Mouse (Mus musculus) intestine, embryonic 16.5 days (tissue): ENCODE data around the gene Cyb561. TPM values are rescaled to one million over a fixed set of nuclear protein-coding genes. Genes with fewer than 3 reads are reported as not detected.

Experiments
- ATAC-seq: fragments of 200-750 bp; cut with Nextera tagmentation; 2 replicates; pipeline ENCODE4 v1.8.0; 2017; ENCODE audit warnings: moderate TSS enrichment, moderate library complexity
- H3K27ac ChIP-seq: fragments of 300-500 bp; sonication (generic); 2 replicates; pipeline ENCODE4 v1.5.1; 2014; ENCODE audit warnings: mild to moderate bottlenecking, low read length
- H3K27me3 ChIP-seq: fragments of 300-500 bp; sonication (generic); replicated peaks from 2 replicates; pipeline ENCODE4 v1.6.1; 2014; ENCODE audit warnings: low read length, control low read depth, mixed read lengths; ENCODE audit not compliant: control insufficient read depth, insufficient read depth
- H3K36me3 ChIP-seq: fragments of 300-500 bp; sonication (generic); 2 replicates; pipeline ENCODE4 v1.6.1; 2014; ENCODE audit warnings: low read length, control low read depth; ENCODE audit not compliant: control insufficient read depth, insufficient read depth
- H3K4me1 ChIP-seq: fragments of 300-500 bp; sonication (generic); 2 replicates; pipeline ENCODE4 v1.6.1; 2014; ENCODE audit warnings: low read length, control low read depth, mixed read lengths; ENCODE audit not compliant: control insufficient read depth, insufficient read depth
- H3K4me2 ChIP-seq: fragments of 300-500 bp; sonication (generic); 2 replicates; pipeline ENCODE4 v1.6.1; 2014; ENCODE audit warnings: low read depth, low read length, control low read depth
- H3K4me3 ChIP-seq: fragments of 300-500 bp; sonication (generic); 2 replicates; pipeline ENCODE4 v1.5.1; 2014; ENCODE audit warnings: mild to moderate bottlenecking, low read length
- H3K9ac ChIP-seq: fragments of 300-500 bp; sonication (generic); 2 replicates; pipeline ENCODE4 v1.6.1; 2014; ENCODE audit warnings: low read depth, low read length
- H3K9me3 ChIP-seq: fragments of 300-500 bp; sonication (generic); 2 replicates; pipeline ENCODE4 v1.6.1; 2016; ENCODE audit warnings: low read length, control low read depth; ENCODE audit not compliant: control insufficient read depth
- WGBS: fragments of 180-500 bp; shearing (Covaris S2); extraction: QIAGEN DNeasy Blood & Tissue Kit; methylation state at CpG from one replicate; pipeline ENCODE4 v1.1.7; 2014; 5-methylcytosine and 5-hydroxymethylcytosine counted together
- polyA plus RNA-seq: library from polyadenylated mRNA; unstranded; fragments of >200 nt; fragmentation: Nextera tagmentation; extraction: Ambion mirVana; gene quantifications from 2 replicates; pipeline ENCODE4 v1.2.1, GENCODE M21; 2015

Cyb561 gene
- 43.9 and 46.5 TPM in 2 replicates for polyA plus RNA-seq

DNA sequence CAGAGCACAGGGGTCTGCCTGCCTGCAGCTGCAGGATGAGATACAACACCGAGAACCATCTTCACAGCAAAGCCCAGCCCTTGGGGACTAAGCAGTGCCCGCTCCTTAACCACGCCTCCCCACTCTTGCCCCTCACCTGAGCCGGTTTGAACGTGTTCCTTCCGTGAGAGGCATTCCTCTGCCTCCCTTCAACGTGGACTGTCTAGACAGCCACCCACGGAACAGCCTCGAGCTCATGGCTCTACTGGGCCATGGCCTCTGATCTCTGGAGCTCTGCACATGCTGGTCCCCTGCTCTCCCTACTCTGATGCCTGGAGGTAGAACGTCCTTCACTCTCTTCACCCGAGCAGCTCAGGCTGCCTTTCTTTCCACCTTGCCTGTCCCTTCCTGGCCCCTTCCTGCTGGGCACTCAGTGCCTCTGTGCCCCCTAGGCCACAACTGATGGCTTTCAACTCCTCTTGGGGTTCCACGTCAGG lies at the start of gene Cyb561:
Gene Cyb561 (minus strand): TSS at position 426 of the 476 bp plus-strand sequence.
- no peak within 1 kb of the TSS for H3K27ac ChIP-seq
- H3K27me3 ChIP-seq, result no peaks in the 10 kb centered on the region
- no peaks in the 10 kb centered on the region for H3K4me1 ChIP-seq
- 73% methylated on average over 12 of the region's 12 CpGs for WGBS
- ATAC-seq, result no peak
- no peaks in the 10 kb centered on the region for H3K36me3 ChIP-seq
- H3K9ac ChIP-seq, result no peak within 1 kb of the TSS
- no peak within 1 kb of the TSS for H3K4me2 ChIP-seq
- no peaks in the 10 kb centered on the region for H3K9me3 ChIP-seq
- no peak within 1 kb of the TSS for H3K4me3 ChIP-seq

DNA sequence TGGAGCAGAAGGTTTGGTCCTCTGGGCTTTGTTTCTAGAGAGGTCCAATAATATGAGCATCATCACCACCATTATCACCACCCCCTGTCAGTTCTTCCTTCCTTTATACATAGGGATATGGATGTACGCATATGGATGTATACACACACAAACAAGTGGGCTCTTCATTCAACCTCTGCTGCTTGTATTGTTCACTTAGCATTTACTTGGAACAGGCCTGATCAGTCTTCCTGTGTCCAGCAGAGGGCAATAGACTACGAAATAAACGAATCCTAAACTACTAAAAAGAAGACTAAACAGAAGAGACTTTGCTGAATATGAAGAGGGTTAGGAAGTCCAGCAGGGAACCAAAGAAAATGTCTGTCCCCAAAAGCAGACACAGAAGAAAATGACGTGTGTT lies 48.6 kb upstream of the Cyb561 start:
- Histone ChIP-seq H3K27ac (no peak overlapping the region), H3K4me2 (no peak overlapping the region), H3K27me3 (no peaks in the 10 kb centered on the region), H3K9me3 (no peaks in the 10 kb centered on the region), H3K4me1 (peaks cover 22% of the 10 kb centered on the region), H3K9ac (no peak overlapping the region), H3K36me3 (no peaks in the 10 kb centered on the region), H3K4me3 (no peak overlapping the region)
- ATAC-seq, result no peak
- WGBS, result 45% methylated on average over 4 of the region's 4 CpGs

DNA sequence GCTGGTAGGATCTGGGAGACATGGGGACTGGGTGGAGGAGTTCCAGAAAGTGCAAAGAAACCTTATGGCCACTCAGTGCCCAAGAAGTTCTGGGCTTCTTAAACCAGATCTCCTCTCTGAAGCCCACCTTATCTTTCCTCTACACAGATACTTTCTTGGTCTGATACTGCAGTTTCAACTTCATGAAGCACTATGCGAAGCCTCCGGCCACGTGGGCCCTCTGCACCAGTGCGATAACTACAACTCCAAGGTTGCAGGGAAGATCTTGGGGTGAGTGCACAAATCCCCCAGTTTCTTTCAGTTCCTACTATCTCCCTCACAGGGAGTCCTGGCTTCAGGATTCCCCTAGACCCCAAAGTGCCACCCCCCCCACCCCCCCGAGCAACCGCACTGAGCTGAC lies 46.9 kb upstream of the Cyb561 start:
- H3K27me3 ChIP-seq, result no peaks in the 10 kb centered on the region
- H3K36me3 ChIP-seq, result no peaks in the 10 kb centered on the region
- peaks cover 9% of the 10 kb centered on the region for H3K4me1 ChIP-seq
- no peak overlapping the region for H3K4me3 ChIP-seq
- no peak overlapping the region for H3K9ac ChIP-seq
- 97% methylated on average over 6 of the region's 6 CpGs for WGBS
- no peak overlapping the region for H3K27ac ChIP-seq
- no peak for ATAC-seq
- H3K9me3 ChIP-seq, result no peaks in the 10 kb centered on the region
- H3K4me2 ChIP-seq, result no peak overlapping the region

DNA sequence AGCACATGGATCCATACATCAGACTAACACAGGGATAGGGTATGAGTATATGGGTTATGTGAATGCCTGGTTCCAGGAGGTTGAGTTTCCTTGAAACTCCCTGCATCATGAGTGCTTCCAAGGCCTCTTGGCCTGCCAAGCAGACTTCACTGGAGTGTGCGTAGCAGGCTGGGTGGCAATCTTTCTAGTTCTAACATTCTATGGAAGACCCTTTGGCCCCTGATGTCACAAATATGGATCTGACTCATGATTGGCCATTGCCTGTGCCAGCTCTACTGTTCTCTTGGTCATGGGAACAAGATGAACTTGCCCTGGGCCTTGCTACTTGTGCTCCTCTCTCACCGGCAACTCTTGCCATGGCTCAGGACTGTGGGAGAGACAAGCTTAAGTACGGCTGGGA lies 41.2 kb upstream of the Cyb561 start, which contains the start of gene Ace3:
Gene Ace3 (plus strand): TSS at position 301 of the 400 bp plus-strand sequence.
- Histone ChIP-seq H3K9ac (no peak within 1 kb of the TSS), H3K36me3 (no peaks in the 10 kb centered on the region), H3K4me1 (no peaks in the 10 kb centered on the region; the same call in 1 of the 2 replicates), H3K4me3 (no peak within 1 kb of the TSS), H3K9me3 (no peaks in the 10 kb centered on the region), H3K4me2 (no peak within 1 kb of the TSS), H3K27me3 (no peaks in the 10 kb centered on the region), H3K27ac (no peak within 1 kb of the TSS)
- 90% methylated on average over 3 of the region's 3 CpGs for WGBS
- no peak for ATAC-seq

DNA sequence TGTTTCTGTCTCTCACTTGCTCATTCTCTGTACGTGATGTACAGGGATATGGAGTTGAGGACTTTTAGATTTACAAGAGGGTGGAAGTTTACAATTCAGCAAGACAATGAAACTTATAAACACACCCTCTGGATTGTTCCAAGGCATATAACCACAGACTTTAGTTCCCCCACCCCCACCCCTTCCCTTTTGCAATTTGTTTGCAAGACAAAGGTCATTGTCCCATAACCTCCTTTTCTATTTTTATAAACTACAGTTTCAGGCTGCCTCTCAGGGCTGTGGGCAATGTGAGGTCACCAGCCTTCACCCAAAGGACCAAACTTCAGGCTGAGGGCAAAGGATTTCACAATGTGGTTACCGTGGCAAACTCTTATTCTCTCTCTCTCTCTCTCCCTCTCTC lies 37.1 kb upstream of the Cyb561 start:
- Histone ChIP-seq H3K36me3 (no peaks in the 10 kb centered on the region), H3K27ac (no peak overlapping the region), H3K27me3 (no peaks in the 10 kb centered on the region), H3K4me3 (no peak overlapping the region), H3K9ac (no peak overlapping the region), H3K4me2 (no peak overlapping the region), H3K4me1 (no peaks in the 10 kb centered on the region; the same call in 1 of the 2 replicates), H3K9me3 (no peaks in the 10 kb centered on the region)
- no peak for ATAC-seq
- WGBS, result 53% methylated on average over 2 of the region's 2 CpGs

DNA sequence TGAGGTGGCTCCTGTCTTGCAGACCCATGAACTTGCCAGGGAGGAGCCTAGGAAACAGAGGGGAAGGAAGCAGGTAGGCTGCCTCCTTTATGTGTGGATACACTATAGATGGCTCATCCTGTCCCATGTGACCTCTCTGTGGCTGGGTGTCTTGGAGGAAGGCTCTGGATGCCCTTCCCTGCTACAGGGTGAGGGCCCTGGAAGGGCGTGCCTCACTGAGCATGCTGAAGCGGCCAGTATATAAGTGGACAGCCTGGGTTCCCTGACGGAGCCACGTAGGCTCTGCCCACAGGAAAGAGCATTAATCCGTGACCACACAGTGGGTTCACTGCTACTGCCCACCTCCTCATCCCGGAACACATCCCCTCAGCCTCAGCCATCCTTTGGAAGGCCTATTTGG lies 36.3 kb upstream of the Cyb561 start:
- ATAC-seq, result no peak
- H3K27ac ChIP-seq, result no peak overlapping the region
- no peak overlapping the region for H3K4me2 ChIP-seq
- H3K4me1 ChIP-seq, result no peaks in the 10 kb centered on the region; the same call in 1 of the 2 replicates
- no peak overlapping the region for H3K9ac ChIP-seq
- H3K9me3 ChIP-seq, result no peaks in the 10 kb centered on the region
- 71% methylated on average over 6 of the region's 6 CpGs for WGBS
- H3K4me3 ChIP-seq, result no peak overlapping the region
- H3K27me3 ChIP-seq, result no peaks in the 10 kb centered on the region
- no peaks in the 10 kb centered on the region for H3K36me3 ChIP-seq

DNA sequence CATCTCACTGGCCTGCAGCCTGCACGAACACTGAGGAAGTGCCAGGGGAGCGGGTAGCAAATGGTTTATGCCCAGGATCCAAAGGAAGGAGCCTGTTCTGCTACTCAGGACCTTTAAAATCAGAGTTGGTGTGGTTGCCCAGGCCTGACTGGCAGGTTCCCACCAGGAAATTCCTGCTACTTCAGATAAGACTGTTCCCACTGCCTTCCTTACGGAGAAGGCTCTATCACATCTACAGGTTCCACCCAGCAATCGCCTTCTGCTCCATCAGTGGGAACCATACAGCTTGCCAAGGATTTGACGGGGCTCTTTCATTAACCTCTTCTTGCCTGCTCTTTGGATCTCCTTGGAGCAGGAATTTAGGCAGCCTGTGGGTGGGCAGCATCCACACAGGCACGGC lies 34.3 kb upstream of the Cyb561 start:
- no peak overlapping the region for H3K4me3 ChIP-seq
- 71% methylated on average over 6 of the region's 6 CpGs for WGBS
- ATAC-seq, result no peak
- H3K36me3 ChIP-seq, result no peaks in the 10 kb centered on the region
- H3K27me3 ChIP-seq, result no peaks in the 10 kb centered on the region
- H3K9me3 ChIP-seq, result no peaks in the 10 kb centered on the region
- H3K4me1 ChIP-seq, result no peaks in the 10 kb centered on the region; the same call in 1 of the 2 replicates
- H3K9ac ChIP-seq, result no peak overlapping the region
- H3K4me2 ChIP-seq, result no peak overlapping the region
- no peak overlapping the region for H3K27ac ChIP-seq

DNA sequence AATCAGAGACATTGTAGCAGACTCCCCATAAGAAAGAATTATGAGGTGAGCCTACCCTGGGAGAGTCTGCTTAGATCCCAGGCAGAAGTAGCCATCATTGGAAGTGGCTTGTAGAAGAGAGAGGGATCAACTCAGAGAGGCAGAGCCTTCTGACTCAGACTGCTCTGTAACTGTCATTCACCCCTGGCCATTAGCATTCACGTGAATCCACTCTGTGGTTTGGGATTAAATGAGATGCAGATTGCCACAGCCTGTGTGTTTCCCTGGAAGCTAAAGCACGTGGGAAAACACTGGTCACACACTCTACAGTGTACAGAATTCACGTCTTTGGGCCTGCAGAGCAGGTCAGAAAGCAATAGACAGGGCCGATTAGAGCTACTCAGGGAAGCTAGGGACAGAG lies 31.3 kb upstream of the Cyb561 start:
- Histone ChIP-seq H3K4me2 (no peak overlapping the region), H3K36me3 (no peaks in the 10 kb centered on the region), H3K4me1 (no peaks in the 10 kb centered on the region; the same call in 1 of the 2 replicates), H3K9ac (no peak overlapping the region), H3K9me3 (no peaks in the 10 kb centered on the region), H3K27ac (no peak overlapping the region), H3K4me3 (no peak overlapping the region), H3K27me3 (no peaks in the 10 kb centered on the region)
- 73% methylated on average over 4 of the region's 4 CpGs for WGBS
- ATAC-seq, result no peak

DNA sequence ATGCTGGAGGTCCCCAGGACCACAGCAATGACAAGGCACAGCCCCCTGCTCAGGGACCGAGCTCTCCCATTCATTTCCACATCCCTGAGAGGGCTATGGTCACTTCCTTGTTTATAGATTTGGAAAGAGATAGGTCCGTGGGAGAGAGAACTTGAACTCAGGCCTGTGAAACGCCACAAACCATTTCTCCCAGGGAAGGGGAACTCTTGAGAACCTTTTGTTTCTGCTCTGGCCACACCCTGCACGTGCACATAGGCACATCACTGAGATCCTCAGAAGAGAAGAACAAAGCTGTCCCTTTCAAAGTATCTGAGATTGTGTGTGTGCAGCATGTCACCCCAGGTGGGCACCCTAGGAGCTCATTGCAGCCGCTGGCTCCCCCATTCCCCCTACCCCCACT lies 25.5 kb upstream of the Cyb561 start:
- Histone ChIP-seq H3K9ac (no peak overlapping the region), H3K27me3 (no peaks in the 10 kb centered on the region), H3K4me1 (no peaks in the 10 kb centered on the region)

DNA sequence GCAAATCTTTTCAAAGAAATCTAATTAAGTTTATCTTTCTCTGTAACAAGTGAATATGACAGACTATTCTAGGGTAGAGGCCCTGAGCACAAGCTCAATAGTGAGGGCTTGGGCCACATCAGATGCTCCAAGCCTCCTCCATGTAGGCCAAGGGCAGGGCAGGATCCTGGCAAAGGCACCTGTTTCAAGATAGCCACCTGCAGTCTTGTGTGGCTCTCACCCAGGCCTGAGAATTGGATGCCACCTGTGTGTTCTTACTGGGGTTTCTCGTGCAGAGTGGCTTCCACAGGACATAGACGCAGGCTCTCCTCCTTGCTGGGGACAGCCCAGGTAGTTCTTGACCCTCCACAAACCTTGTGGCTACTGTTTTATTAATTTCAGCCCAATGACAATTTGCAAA lies 25.1 kb upstream of the Cyb561 start:
- no peak for ATAC-seq
- H3K36me3 ChIP-seq, result no peaks in the 10 kb centered on the region
- WGBS, result 77% methylated on average over 2 of the region's 2 CpGs
- H3K27ac ChIP-seq, result no peak overlapping the region
- no peak overlapping the region for H3K4me3 ChIP-seq
- no peaks in the 10 kb centered on the region for H3K27me3 ChIP-seq
- no peak overlapping the region for H3K4me2 ChIP-seq
- H3K4me1 ChIP-seq, result no peaks in the 10 kb centered on the region
- H3K9ac ChIP-seq, result no peak overlapping the region
- H3K9me3 ChIP-seq, result no peaks in the 10 kb centered on the region

More for the DNA sequence above, 25.5 kb upstream of the Cyb561 start:
- WGBS, result 64% methylated on average over 5 of the region's 5 CpGs
- H3K27ac ChIP-seq, result no peak overlapping the region
- no peaks in the 10 kb centered on the region for H3K9me3 ChIP-seq
- ATAC-seq, result no peak
- no peak overlapping the region for H3K4me3 ChIP-seq
- H3K36me3 ChIP-seq, result no peaks in the 10 kb centered on the region
- H3K4me2 ChIP-seq, result no peak overlapping the region
